Mouse (Mus musculus) left cerebral cortex, postnatal 25 days (tissue): Measurements from ENCODE around the gene Gm44973. TPM values are rescaled to one million over a fixed set of nuclear protein-coding genes. Genes with fewer than 3 reads are reported as not detected.

Source experiments
- DNase-seq, 2 experiments: peaks; one replicate each; pipeline ENCODE4 v3.0.0; 2022; ENCODE audit warnings: low spot score in 2 of 2, mixed read lengths in 1 of 2
- intact Hi-C: fragments of 180-260 bp; cut with DNase I; formaldehyde crosslinking; loops from one replicate; pipeline ENCODE4 v1.15.1; 2025
- total RNA-seq, 2 experiments: library from RNA; stranded (reverse); gene quantifications; 2 replicates each; pipeline ENCODE4 v1.2.3; 2021

Gene Gm44973
- total RNA-seq, 2 experiments from 2014 or later: not detected

DNA sequence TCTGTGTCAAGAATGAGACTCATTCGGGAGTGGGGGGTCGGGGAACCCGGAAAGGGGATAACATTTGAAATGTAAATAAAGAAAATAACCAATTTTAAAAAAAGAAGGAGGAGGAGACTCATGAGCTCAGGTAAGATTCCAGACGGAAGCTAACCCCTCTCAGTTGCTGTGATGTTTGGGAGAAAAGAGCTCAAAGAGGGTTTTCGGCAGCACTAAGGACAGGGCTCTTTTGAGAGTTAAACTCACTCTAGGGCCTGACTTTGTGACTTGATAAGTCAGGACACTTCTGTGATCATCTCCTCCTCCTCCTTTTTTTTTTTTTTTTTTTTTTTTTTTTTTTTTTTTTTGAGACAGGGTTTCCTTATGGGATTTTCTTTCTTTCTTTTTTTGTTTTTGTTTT, 23.6 kb downstream of the Gm44973 start:
- intact Hi-C loops: no loop called here

DNA sequence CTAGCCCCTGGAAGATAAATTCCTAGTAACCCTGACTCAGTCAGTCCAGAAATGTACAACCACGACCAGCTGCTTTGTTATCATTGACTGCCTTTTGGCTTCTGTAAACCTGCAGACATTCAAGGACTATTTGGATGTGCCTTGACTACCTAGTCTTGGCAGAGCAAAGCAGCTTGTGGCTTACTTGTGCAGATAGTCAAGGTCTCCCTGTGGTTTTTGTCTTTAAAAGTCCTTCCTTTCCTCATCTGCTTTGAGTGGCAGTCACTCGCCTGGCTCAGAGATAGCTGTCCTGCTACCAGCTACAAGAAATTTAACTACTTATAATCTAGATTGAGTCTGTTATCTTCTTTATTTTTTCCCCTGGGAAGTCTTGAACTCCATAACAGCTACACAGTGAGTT, 29.7 kb downstream of the Gm44973 start:
- no peak for DNase-seq
- intact Hi-C loops: no loop called here

More for the DNA sequence above, 23.6 kb downstream of the Gm44973 start:
- DNase-seq: no peak

DNA sequence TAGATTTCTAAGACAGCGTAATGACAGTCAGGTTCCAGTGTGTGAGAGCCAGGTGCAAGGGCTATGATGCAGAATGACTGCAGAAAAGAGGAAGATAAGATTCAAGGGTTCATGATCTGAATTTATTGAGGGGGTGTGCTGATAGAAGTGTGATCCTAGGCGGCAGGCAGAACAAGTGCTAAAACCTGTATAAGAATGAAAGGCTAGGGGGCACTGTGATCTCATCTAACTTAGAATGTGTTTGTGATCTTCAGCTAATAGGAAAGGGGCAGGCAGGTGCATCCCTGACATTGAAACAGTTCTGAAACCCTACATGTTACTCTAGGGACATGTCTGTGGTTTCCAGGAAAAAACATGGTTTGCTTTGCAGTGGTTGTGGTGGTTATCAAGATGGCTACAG, 30.8 kb downstream of the Gm44973 start:
- DNase-seq: no peak
- intact Hi-C loops: no loop called here

DNA sequence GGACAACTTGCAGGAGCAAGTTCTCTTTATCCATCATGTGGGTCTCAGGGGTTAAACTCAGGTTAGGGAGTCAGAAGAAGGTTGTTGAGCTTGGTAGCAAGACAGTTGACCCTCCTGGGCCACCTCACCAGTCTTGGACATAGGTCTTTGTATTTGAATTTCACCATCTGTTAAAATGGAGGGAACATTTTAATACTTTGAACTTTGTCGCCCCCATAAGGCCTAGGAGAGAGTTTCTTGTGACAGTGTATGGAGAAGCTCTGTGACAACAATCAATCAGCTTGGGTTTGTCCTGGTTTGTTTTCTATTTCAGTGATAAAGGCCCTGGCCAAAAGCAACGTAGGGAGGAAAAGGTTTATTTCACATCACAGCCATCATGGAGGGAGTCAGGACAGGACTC, 32.0 kb downstream of the Gm44973 start:
- intact Hi-C loops: loop anchor here (1.0 kb wide), 1 partner anchor 104 kb away; no protein-coding TSS in a partner anchor
- no peak for DNase-seq

DNA sequence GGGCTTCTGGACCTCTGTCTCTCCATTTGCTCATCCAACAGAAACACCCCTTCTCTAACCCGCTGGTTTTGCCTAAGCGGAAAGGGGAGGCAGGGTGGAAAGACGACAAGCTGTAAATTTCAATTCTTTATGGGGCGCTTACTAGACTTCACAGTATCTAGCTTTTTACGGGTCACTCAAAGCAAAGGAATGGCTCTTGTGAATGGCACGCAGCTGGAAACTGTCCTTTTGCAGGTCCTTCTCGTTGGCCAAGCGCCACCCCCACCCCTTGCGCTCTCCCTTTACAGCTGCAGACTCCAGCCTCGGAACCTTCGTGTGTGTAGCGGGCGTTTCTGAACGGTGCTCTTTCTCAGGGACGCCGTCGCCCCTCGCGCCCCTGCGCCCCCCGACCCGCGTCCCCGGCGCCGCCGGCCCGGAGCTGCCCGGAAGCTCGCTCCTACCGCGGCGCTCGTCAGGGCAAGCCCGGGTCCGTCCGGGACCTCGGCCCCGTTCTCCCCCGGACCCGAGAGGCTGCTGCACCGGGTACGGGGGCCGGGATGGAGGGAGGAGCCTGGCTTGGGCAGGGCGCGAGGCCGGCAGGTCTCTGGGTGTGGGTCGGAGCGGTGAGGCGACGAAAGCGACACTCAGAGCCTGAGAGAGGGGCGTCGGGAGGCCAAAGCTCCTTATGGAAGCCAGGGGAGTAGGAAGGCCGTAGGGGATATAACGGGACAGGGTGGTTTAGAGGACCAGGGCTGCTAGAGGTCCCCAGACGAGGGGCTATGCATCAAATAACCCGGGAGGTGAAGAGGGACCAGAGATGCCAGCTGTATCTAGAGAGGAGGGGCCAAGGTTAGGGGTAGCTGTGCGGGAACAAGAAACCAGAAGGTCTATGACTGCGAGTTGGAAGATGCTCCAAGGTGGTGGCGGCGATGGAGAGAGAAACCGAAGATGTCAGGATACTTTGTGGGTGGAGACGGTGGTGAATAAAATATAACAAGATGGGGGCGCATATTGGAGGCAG, 36.2 kb downstream of the Gm44973 start, which contains the start of gene Zfp580:
Gene Zfp580 (plus strand): TSS at position 346 of the 1,000 bp plus-strand sequence.
- DNase-seq: peak; percentile 78 to 82
- intact Hi-C loops: loop anchor here (2.0 kb wide), 2 partner anchors 31 to 55 kb away; partner anchors contain the start of genes Ccdc106, Zfp579 and Zfp865

DNA sequence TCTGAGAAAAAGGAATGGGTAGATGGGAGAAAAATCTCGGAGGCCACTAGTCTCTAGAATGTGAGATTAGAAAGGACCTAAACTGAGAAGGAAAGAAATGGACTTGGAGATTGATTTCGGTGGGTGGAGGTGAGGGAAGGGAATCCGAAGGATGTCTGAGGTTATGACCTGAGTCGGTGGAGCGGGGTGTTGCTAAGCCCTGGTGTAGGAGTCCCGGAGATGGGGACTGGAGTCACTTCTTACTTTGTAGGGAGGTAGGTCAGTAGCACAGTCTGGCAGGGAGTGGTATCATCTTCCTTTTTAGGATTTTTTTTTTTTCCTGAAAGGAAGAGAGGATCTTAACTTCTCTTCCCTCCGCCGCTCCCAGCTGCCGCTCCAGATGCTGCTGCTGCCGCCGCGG, 37.1 kb downstream of the Gm44973 start:
- intact Hi-C loops: no loop called here
- DNase-seq: no peak

DNA sequence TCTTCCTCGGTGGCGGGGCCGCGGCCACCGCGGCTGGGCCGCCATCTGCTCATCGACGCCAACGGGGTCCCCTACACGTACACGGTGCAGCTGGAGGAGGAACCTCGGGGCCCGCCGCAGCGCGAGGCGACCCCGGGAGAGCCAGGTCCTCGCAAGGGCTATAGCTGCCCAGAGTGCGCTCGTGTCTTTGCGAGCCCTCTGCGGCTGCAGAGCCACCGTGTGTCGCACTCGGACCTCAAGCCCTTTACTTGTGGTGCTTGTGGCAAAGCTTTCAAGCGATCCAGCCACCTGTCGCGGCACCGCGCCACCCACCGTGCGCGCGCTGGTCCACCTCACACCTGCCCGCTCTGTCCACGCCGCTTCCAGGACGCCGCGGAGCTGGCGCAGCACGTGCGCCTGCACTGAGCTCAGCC, 37.6 kb downstream of the Gm44973 start:
- intact Hi-C loops: no loop called here
- DNase-seq: no peak

DNA sequence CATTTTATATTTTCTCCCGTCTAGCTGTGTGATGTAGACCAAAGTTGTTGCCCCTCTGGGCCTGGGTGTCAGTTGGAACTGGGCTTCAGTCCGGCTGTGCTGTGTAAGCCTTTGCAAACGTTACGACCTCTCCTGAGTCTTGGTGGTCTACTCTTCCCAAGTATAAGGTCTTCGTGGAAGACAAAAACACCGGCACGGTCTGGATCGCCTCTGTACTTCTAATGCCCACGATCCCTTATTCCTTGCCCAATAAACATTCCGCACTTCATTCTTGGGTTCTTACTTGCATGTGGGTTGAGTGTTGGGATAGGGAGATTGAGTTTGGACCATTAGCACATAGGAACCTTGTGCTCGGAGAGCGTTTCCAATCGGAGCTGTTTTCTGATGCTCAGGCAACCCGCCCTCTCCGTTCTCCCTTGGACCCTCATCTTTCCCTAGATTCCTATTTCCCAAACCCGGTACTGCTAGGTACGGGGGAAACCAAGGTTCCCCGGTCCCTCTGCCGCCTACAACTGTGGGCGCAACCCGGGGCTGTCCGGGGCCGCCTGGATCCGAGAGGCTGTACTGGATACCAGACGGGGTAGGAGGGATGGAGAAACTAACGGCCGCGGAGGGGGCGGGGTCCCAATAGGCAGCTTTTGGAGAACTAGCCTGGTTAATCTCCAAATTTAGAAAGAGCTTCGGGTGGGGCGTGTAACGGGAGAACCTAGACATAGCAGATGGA, 38.3 kb downstream of the Gm44973 start:
- intact Hi-C loops: no loop called here
- peak in 1 of 2 experiments; percentile 55 for DNase-seq

DNA sequence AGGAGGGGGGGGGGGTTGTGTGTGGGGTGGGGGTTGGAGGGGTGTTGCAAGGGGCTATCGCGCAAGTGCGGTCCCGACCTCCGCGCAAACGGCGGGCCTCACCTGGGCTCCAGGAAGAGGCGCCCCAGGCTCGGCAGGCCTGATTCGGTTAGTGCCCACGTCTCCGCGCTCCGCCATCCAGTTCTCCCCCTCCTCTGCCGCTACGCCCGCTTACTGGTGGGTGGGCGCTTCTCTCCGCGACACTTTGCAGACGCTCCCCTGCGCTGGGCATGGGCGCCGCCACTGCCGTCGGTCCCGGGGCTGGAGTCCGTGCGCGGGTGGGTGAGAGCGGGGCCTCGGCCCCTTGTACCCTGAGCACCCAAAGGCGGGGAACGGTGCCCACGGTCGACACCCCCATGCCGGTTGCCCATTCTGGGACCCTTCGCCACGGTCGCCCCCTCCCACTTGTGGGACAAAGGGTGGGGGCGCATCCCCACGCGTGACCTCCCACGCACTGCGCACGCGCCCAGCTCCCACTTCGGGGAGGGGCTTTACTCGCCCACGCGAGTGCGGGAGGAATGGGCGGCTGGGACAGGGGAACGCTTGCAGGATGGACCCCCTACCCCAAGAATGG, 41.5 kb downstream of the Gm44973 start:
- intact Hi-C loops: no loop called here
- peak; percentile 64 to 72 for DNase-seq

DNA sequence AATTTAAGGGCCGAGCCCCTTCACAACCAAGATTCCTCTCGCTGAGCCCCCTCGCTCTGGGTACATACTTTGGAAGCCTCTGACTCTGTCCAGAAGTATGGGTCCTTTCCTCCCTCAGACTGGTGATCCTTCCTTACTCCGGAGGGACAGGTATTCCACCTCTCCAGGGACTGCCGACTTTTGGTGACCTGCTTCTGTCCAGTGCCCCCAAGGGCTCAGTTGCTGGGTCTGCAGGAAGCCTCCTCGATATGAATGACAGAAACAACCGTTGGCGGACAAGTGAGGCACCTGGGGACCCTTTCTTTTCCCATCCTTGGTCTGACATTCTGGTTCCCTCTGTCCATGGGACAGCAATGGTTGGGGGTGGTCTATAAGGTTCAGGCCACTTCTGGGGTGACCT, 42.1 kb downstream of the Gm44973 start:
- intact Hi-C loops: no loop called here
- DNase-seq: no peak

DNA sequence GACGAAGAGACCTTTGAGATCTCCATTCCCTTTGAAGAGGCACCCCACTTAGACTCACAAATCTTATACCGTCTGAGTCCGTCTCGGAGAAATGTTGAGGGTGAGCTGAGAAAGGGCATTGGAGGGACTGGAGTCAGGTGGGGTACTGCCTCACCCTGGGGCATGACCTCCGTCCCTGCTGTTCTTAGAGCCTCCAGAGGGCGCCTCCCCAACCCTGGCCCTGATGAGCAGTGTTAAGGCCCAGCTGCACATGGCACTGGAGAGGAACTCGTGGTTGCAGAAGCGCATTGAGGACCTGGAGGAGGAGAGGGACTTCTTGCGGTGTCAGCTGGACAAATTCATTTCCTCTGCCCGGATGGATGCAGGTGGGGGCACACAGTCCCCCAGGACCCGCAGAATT, 42.5 kb downstream of the Gm44973 start:
- intact Hi-C loops: no loop called here
- DNase-seq: no peak

DNA sequence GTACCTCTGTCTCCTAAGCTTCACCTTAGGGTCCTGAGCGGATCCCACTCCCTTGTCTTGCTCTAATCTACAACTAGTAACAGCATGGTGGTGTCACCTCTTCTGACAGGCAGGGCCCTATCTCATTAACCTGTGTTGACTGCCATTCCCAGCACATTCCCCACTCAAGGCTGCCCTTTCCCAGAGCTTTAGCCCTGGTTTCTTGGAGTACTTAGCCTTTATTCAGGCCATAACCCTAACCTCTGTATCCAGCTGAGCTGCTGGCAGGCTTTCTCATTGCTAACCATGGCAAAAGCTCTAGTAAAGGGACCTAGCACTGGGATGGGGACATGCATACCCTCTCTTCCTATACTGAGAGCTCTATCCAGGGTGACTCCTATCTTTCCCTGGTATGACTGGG, 43.3 kb downstream of the Gm44973 start:
- no peak for DNase-seq
- intact Hi-C loops: no loop called here

DNA sequence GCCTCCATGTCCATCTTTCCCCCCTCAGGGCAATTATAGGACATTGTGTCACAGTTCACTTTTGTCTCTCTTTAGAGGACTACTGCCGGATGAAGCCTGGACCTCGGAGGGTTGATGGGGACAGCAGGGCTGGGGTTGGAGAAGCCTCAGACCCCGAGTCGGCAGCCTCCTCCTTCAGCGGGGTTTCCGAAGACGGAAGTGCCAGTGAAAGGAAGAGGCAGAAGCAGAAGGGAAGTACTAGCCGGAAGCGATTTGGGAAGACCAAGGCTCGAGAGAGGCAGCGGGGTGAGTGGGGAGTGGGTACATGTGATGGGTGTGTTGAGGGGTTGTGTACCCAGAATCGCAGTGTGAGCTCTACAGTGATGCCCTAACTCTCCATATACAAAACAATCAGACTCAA, 44.1 kb downstream of the Gm44973 start:
- no peak for DNase-seq
- intact Hi-C loops: no loop called here

DNA sequence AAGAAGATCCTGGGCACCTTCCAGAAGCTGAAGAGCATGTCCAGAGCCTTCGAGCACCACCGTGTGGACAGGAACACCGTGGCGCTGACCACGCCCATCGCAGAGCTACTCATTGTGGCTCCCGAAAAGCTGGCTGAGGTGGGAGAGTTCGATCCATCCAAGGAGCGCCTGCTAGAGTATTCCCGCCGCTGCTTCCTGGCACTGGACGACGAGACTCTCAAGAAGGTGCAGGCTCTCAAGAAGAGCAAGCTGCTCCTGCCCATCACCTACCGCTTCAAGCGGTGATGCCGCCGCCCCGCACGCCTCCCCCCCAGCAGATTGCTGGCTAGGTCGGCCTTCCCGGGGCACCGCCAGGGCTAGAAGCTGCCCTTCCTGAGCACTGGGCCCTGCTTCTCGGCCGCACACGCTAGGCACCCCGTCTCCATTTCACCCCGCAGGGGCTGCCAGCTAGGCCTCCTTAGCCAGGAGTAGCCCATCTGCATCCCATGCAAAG, 45.0 kb downstream of the Gm44973 start:
- peak; percentile 81 to 85 for DNase-seq
- intact Hi-C loops: loop anchor here (10.0 kb wide), 1 partner anchor 925 kb away; the partner anchor contains the start of gene Leng8

DNA sequence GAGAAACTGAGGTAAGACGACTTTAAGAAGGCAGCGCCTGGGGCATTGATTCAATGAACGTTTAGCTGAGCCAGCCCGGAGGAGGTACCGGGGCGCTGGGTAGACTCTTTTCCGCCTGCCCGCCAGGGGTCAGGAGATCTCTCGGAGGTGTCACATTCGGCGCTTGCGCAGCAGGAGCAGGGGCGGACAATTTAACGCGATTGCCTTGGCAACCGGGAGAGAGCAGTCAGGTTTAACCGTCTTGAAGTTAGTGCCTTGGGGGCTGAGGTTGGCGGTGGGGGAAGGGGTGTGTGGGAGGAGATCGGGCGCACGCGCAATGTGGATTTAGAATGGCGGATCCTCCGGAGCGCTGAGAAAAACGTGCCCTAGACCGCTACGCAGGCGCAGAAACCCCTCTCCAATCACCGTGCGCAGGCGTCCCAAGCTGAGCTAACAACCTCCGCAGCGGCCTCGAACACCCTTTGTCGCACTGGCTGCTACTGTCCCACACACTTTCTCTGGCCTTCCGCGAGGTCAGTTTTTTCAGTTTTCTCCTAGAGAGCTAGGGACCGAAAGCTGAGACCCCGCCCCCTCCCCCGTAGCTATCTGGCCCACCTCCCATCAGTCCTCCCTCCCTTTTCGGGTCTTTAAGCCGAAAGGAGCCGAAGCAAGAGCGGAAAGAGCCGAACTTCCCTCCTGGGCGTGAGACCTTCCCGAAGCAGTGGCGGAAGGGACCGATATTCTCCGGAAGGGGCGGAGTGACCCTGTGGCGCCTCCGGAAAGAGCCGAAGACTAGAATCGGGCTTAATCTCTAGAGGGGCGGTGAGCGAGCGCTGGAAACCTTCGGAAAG, 45.9 kb downstream of the Gm44973 start:
- intact Hi-C loops: loop anchor here (1.0 to 10.0 kb wide), 2 partner anchors 41 to 926 kb away; partner anchors contain the start of genes Ccdc106, Leng8 and Zfp865
- peak; percentile 99 for DNase-seq

DNA sequence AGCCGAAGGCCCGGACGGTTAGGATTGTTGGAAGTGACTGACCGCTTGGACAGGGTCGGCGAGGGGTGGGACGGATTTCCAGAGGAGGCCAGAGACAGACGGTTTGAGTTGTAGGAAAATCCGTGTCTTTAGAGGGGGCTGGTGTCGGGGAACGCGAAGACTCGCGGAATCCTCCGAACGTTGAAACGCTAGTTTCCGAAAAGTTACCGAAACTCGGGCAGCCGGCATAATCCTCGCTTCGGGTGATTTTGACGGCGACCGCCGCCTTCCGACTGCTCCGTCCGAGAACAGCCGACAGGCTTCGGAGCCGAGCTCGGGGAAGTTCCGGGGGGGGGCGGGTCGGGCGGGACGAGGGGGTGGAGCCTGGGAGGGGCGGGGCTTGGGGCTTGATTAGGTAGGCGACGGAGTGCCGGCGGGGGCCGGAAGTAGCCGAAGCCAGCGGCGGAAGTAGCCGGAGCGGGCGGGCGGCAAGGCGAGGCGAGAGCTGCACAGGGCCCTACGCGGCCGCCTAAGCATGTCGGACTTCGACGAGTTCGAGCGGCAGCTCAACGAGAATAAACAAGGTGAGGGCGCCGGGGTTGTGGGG, 46.6 kb downstream of the Gm44973 start, which contains the start of gene U2af2:
Gene U2af2 (plus strand): TSS at position 370 of the 586 bp plus-strand sequence.
- intact Hi-C loops: loop anchor here (1.0 to 10.0 kb wide), 3 partner anchors 18 to 927 kb away; partner anchors contain the start of genes Ccdc106, Epn1, Leng8 and Zfp865

DNA sequence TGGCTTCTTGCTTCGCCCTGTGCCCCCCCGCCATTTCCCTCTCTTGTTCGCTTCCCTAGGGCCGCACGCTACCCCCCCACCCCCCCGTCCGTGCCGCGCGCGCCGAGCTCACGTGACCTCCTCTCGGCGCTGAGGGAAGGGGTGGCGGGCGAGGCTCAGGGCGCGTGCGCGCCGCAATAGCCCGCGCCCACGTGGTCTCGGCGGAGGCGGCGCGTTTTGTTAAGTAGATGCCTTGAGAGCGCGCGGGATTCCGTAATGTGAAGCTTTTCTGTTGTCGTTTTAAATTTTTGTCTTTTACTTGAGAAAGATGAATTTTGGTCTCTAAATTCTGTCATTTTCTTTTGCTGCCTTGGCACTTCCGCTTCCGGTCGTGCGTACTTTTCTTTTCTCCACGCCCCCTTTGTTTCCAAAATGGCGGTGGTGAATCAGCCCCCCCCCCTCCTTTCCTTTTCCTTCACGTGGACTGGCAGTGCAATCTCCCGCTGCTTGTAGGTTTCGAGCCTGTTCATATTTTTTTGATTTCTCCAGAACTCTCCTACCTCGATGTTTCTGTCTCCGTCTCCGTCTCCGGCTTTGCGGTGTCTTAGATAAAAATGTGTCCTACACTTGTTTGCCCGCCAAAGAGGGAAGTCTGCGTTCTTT, 47.2 kb downstream of the Gm44973 start:
- peak; percentile 75 to 83 for DNase-seq
- intact Hi-C loops: loop anchor here (1.0 to 10.0 kb wide), 2 partner anchors 18 to 928 kb away; partner anchors contain the start of genes Epn1 and Leng8

More for the DNA sequence above, 46.6 kb downstream of the Gm44973 start, which contains the start of gene U2af2:
- DNase-seq: peak; percentile 92 to 94
